Mouse (Mus musculus) adrenal gland, adult 18-20 months (tissue): Measurements from ENCODE around the gene Plcb1. TPM values are rescaled to one million over a fixed set of nuclear protein-coding genes. Genes with fewer than 3 reads are reported as not detected.

Experiments used
- DNase-seq, 2 experiments: peaks; one replicate each; pipeline ENCODE4 v3.0.0; 2021 to 2022; ENCODE audit warnings: low spot score in 2 of 2
- total RNA-seq, 2 experiments: library from RNA; stranded (reverse); gene quantifications; 1 replicate in 1 of 2; 2 replicates in 1 of 2; pipeline ENCODE4 v1.2.3; 2021

The Plcb1 gene
- total RNA-seq, 2 experiments from 2014 or later, result 51.4 to 88.0 TPM

- no peak for DNase-seq
Measured at GRCm38 (mm10) chr2:135049283-135049682, 263.4 kb downstream of the Plcb1 start.

GRCm38 (mm10) chr2:135051540-135052288 lies 265.8 kb downstream of the Plcb1 start:
- DNase-seq, result no peak

- DNase-seq, result no peak
Measured at GRCm38 (mm10) chr2:135053391-135053790, 267.5 kb downstream of the Plcb1 start.

GRCm38 (mm10) chr2:135067419-135067818 lies 281.6 kb downstream of the Plcb1 start:
- no peak for DNase-seq

DNA sequence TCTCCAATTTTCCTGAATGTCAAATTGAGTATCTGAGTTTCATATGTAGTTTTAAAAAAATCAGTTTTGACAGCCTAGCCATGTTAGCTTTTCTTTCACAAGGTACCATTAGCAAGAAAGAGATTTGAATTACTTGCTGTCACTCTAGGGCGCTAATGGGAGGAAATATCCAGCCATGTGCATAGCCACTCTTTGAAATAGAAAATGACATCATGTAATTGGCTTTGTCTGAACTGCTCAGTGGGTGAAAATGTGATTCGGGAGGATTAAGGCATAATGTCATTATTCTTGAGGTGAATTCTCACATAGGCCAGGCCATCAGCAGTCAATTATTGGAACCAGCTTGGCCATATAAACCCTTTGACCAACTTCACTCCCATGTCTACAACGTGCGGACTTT lies 285.5 kb downstream of the Plcb1 start:
- DNase-seq, result no peak

DNA sequence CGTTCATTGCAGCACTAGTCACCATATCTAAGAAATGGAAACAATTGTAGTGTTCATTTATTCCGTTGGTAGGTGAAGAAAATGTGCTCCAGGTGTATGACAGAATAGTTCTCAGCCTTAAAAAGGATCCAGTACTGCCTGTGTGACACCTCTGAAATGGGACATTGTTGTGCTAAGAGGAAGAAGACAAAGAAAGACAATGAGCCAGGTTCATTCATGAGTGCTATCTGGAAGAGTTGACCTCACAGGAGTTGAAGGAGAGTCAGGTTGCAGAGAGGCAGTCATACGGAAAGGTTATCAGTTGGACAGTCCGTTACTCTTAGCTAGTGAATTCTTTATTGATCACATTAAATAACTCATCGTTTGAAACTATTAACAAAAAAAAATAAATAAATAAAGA lies 286.6 kb downstream of the Plcb1 start:
- no peak for DNase-seq

- no peak for DNase-seq
Measured at GRCm38 (mm10) chr2:135073014-135073413, 287.1 kb downstream of the Plcb1 start.

DNA sequence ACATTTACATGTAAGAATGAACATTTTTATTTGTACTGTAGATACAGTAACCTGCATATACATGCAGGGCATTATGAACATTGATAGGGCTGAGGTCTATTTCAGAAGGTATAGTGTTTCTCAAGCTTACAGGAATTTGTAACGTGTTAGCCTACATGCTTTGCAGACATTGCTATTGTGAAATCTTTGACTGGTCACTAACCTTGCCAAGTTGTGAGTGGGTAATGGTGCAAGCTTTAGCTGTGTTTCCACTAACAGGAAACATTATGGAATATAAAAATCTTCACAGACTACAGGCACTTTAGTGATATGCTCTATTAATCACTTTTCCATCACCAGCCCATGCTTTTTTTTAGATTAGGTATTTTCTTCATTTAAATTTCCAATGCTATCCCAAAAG lies 289.5 kb downstream of the Plcb1 start:
- DNase-seq, result no peak

DNA sequence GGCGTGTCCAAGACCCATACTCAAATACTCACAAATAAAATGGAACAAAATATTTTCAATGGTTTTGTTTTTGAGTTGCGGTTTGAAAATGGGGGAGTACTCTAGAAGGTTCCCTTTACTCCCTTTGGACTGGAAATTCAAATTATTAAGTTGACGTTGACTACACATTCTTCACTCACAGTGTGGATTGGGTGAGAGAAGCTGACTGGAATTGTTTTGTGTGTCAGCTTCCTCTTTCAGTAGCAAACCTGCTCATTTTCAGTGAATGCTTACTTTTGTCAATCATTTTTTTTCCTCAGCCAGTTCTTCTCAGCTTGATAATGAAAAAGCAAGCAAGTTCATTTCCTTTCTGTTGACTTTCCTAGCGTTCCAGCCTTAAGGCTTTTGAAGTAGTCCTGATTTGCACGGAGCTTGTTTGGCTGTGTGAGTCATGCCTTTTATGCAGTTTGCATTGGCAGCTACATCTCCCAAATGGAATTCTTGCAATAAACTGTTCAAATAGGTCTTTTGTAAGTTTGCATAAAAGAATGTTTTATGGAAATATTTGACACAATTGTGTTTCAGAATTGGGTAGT lies 306.8 kb downstream of the Plcb1 start:
- DNase-seq, result no peak

GRCm38 (mm10) chr2:135101292-135101691 lies 315.4 kb downstream of the Plcb1 start:
- no peak for DNase-seq

DNA sequence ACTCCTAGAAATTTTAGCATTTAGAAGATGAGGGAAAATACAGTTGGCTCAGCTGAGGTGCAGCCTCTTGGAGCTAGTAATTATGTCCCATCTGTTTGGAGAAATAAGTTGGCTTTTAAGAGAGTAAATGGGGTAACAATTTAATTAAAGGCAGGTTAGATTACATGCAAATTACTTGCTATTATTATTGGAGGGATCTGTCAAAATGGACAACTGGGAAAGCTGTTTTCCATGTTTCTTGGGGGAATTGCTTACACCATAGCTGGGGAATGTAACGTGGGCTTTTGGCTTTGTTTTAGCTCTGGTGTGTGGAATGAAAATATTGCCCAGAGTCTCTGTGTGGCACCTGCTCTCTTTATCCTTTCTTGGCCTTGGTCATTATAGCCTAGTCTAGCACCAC lies 316.1 kb downstream of the Plcb1 start:
- DNase-seq, result no peak

- no peak for DNase-seq
Measured at GRCm38 (mm10) chr2:135106649-135107048, 320.8 kb downstream of the Plcb1 start.

- no peak for DNase-seq
Measured at GRCm38 (mm10) chr2:135108607-135109006, 322.7 kb downstream of the Plcb1 start.

GRCm38 (mm10) chr2:135114501-135115128 lies 328.7 kb downstream of the Plcb1 start:
- no peak for DNase-seq

- DNase-seq, result no peak
Measured at GRCm38 (mm10) chr2:135123057-135123456, 337.2 kb downstream of the Plcb1 start.

DNA sequence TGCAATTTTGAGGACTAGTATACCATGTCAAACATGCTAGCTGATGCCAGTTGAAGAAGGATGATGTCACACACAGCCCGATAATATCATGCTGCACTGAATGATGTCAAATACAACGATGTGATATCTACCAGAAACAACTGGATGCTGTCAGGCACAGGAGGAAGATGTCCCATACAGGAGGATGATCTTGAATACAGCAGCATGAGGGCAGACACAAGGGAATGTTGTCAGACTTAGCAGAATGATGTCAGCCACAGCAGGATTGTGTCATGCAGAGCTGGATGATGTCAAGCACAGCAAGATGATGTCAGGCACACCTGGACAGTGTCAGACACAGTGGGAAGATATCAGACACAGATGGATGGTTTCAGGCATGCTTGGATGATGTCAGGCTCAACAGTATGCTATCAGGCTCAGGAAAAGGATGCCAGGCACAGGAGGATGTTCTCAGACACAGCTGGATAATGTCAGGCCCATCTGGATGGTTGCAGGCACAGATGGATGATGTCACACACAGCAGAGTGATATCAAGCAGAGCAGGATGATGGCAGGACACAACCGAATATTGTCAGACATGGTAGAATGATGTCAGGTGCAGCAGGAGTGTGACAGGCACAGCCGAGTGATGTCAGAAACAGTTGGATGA lies 338.0 kb downstream of the Plcb1 start:
- DNase-seq, result no peak

DNA sequence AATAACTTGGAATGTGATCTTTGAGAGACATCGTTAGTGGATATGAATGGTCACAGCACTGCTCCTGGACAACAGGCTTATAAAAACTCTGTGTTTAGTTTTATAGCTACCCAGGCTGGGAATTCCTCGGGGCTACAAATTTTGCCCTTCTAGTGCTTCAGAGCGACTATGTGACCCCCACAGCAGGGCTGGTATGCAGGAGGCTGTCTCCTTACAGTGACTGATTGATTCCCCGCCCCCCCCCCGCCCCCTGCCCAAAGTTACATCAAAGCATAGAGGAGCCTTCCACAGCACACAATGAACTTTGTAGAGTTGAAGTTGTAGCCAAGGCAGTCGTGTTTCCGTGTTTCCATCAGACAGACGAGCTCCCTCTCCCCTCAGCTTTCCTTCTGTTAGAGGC lies 354.7 kb downstream of the Plcb1 start:
- DNase-seq, result no peak

- no peak for DNase-seq
Measured at GRCm38 (mm10) chr2:135152289-135152688, 366.4 kb downstream of the Plcb1 start.

DNA sequence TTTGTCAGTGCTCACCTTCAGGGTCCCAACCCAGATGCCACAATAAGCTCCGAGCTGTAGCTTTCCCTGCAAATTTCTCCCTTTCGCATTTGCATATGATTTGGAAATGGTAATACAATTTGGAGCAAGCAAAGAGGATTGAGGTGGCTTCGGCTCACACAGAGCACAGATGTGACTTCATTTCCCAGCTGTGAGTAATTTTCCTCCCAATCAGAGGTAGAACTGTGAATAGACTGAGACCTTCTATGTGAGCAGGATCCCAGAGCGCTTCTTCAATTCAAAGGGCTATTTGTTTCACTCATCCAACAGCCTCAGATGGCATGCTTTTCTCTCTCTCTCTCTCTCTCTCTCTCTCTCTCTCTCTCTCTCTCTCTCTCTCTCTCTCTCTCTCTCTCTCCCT lies 367.4 kb downstream of the Plcb1 start:
- no peak for DNase-seq

DNA sequence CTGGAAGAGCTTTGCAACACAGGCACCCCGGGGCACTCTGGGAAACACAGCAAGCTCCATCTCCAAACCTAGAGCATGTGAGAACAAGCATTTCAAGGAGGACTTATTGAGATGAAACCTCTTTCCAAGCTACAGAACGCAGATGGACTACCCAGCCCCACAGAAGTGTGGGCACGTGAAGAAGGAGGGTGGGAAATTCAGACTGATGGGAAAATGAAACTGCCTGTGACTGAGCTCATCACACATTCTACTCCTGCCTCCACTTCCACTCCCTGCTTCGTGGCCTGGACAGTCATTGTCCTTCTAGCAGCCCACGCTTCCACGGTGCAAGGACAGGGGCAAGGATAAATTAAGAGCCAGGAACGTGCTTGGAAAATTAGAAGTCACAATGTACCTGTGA lies 370.2 kb downstream of the Plcb1 start:
- DNase-seq, result no peak

DNA sequence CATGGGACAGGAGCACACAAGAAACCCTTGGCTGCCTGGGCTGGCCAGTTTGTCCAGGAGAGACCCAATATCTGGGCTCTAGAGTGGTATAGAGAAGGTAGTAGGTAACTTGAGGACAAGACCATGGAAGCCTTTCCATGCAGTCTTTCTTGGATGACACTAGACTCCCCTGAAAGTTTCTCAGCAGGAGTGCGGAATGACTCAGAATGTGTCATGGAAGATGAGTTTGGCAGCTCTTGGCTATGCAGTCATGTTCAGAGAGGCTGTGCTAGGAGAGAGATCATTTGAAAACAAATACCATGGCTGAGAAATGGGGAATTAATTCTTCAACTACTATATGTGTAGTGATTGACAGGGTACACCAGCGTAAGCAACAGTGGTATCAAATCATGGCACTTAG lies 372.1 kb downstream of the Plcb1 start:
- no peak for DNase-seq

GRCm38 (mm10) chr2:135161673-135162072 lies 375.8 kb downstream of the Plcb1 start:
- no peak for DNase-seq
